Mouse (Mus musculus) liver, embryonic 16.5 days (tissue): ENCODE measurements around the gene Insyn1. TPM values are rescaled to one million over a fixed set of nuclear protein-coding genes. Genes with fewer than 3 reads are reported as not detected.

Source experiments
- ATAC-seq: fragments of 200-750 bp; cut with Nextera tagmentation; 2 replicates; pipeline ENCODE4 v1.8.0; 2017; ENCODE audit warnings: low read depth, mild to moderate bottlenecking, moderate number of reproducible peaks, moderate library complexity
- H3K27ac ChIP-seq: fragments of 300-500 bp; sonication (generic); 2 replicates; pipeline ENCODE4 v1.5.1; 2014; ENCODE audit warnings: mild to moderate bottlenecking, low read length
- H3K27me3 ChIP-seq: fragments of 300-500 bp; sonication (generic); 2 replicates; pipeline ENCODE4 v1.6.1; 2014; ENCODE audit warnings: low read depth, low read length, mixed read lengths; ENCODE audit not compliant: control insufficient read depth, insufficient read depth
- H3K36me3 ChIP-seq: fragments of 300-500 bp; sonication (generic); 2 replicates; pipeline ENCODE4 v1.6.1; 2014; ENCODE audit warnings: mild to moderate bottlenecking; ENCODE audit not compliant: control insufficient read depth, insufficient read depth
- H3K4me1 ChIP-seq: fragments of 300-500 bp; sonication (generic); 2 replicates; pipeline ENCODE4 v1.6.1; 2014; ENCODE audit warnings: low read depth, low read length, mixed read lengths; ENCODE audit not compliant: control insufficient read depth
- H3K4me2 ChIP-seq: fragments of 300-500 bp; sonication (generic); 2 replicates; pipeline ENCODE4 v1.6.1; 2014; ENCODE audit warnings: low read depth, low read length, mixed read lengths
- H3K4me3 ChIP-seq: fragments of 300-500 bp; sonication (generic); 2 replicates; pipeline ENCODE4 v1.5.1; 2014; ENCODE audit warnings: low read depth, mild to moderate bottlenecking, low read length
- H3K9ac ChIP-seq: fragments of 300-500 bp; sonication (generic); 2 replicates; pipeline ENCODE4 v1.6.1; 2014; ENCODE audit warnings: low read depth, low read length
- H3K9me3 ChIP-seq: fragments of 300-500 bp; sonication (generic); replicated peaks from 2 replicates; pipeline ENCODE4 v1.6.1; 2016; ENCODE audit warnings: low read length; ENCODE audit not compliant: control insufficient read depth
- WGBS: fragments of 180-500 bp; shearing (Covaris S2); extraction: QIAGEN DNeasy Blood & Tissue Kit; methylation state at CpG from one replicate; pipeline ENCODE4 v1.1.7; 2014; ENCODE audit not compliant: insufficient replicate concordance; 5-methylcytosine and 5-hydroxymethylcytosine counted together
- polyA plus RNA-seq: library from polyadenylated mRNA; unstranded; fragments of >200 nt; fragmentation: Nextera tagmentation; extraction: Ambion mirVana; gene quantifications from 2 replicates; pipeline ENCODE4 v1.2.1, GENCODE M21; 2015

The Insyn1 gene
- polyA plus RNA-seq, 1 experiment from 2014 or later = not detected

DNA sequence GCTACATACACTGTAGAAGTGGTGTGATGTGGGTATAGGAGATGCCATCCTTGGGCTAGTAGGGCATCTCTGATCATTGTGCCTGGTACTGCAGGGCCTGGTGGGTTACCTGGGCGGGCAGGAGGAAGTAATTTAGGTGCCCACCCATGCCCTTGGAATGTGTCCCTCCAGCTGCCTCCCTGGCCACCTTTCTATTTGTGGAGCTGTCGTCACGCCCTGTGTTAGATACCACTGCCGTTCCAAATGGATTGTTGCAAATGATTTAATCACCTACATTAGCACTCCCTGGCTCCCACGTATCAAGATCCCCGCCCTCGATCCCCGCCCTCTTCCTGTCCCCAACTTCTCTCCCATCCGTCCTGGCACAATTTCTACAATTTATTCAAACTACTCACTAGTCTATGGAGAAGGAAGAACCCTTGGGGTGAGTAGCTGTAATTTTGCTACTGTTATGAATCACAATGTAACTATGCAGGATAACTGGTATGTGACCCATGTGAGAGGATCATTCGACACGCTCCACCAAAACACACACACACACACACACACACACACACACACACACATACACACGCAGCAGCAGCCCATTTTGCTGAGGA is 40.3 kb upstream of the Insyn1 start:
- ATAC-seq = no peak
- no peaks in the 10 kb centered on the region for H3K9me3 ChIP-seq
- no peak overlapping the region for H3K9ac ChIP-seq
- no peak overlapping the region for H3K4me2 ChIP-seq
- WGBS = 60% methylated on average over 12 of the region's 12 CpGs
- H3K4me3 ChIP-seq = no peak overlapping the region
- no peaks in the 10 kb centered on the region for H3K36me3 ChIP-seq
- no peaks in the 10 kb centered on the region for H3K27me3 ChIP-seq
- H3K27ac ChIP-seq = no peak overlapping the region
- no peaks in the 10 kb centered on the region for H3K4me1 ChIP-seq

- no peak overlapping the region for H3K4me3 ChIP-seq
- H3K4me1 ChIP-seq = no peaks in the 10 kb centered on the region
- no peak overlapping the region for H3K4me2 ChIP-seq
- ATAC-seq = no peak
- no peak overlapping the region for H3K9ac ChIP-seq
- no peaks in the 10 kb centered on the region for H3K9me3 ChIP-seq
- H3K36me3 ChIP-seq = no peaks in the 10 kb centered on the region
- no peak overlapping the region for H3K27ac ChIP-seq
- no peaks in the 10 kb centered on the region for H3K27me3 ChIP-seq
- 44% methylated on average over 3 of the region's 3 CpGs for WGBS
Measured at GRCm38 (mm10) chr9:58449526-58449925, 38.9 kb upstream of the Insyn1 start.

GRCm38 (mm10) chr9:58453791-58454378 is 34.5 kb upstream of the Insyn1 start:
- no peak overlapping the region for H3K4me3 ChIP-seq
- H3K9ac ChIP-seq = no peak overlapping the region
- no peaks in the 10 kb centered on the region for H3K9me3 ChIP-seq
- 36% methylated on average over 5 of the region's 5 CpGs for WGBS
- H3K4me2 ChIP-seq = no peak overlapping the region
- H3K36me3 ChIP-seq = no peaks in the 10 kb centered on the region
- ATAC-seq = no peak
- H3K27me3 ChIP-seq = no peaks in the 10 kb centered on the region
- no peaks in the 10 kb centered on the region for H3K4me1 ChIP-seq
- H3K27ac ChIP-seq = no peak overlapping the region

- Histone ChIP-seq H3K36me3 (no peaks in the 10 kb centered on the region), H3K4me3 (no peak overlapping the region), H3K27me3 (no peaks in the 10 kb centered on the region), H3K9ac (no peak overlapping the region), H3K4me1 (no peaks in the 10 kb centered on the region), H3K4me2 (no peak overlapping the region), H3K9me3 (no peaks in the 10 kb centered on the region), H3K27ac (no peak overlapping the region)
- WGBS = 38% methylated on average over 3 of the region's 3 CpGs
- no peak for ATAC-seq
Measured at GRCm38 (mm10) chr9:58454886-58455285, 33.5 kb upstream of the Insyn1 start.

DNA sequence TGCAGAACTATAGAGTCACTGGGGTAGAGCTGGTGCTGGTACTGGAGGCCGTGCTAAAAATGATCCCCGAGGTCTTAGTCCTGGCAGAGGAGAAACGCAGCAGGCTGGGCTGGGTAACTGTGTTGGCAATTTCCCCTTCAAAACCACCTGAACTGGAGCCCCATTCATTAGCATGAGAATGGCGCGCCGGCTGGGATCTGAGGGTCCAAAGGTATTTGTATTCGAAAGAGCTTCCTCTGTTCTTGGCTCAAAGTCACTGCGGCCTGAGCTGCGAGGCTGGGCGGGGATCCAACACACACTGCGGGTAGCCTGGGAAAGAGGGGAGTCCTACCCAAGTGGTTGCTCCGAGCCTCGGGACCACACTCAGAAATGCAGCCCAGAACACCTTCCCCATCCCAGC is 32.6 kb upstream of the Insyn1 start:
- H3K4me3 ChIP-seq = no peak overlapping the region
- no peaks in the 10 kb centered on the region for H3K9me3 ChIP-seq
- no peak overlapping the region for H3K27ac ChIP-seq
- H3K36me3 ChIP-seq = no peaks in the 10 kb centered on the region
- no peak overlapping the region for H3K4me2 ChIP-seq
- WGBS = 23% methylated on average over 13 of the region's 13 CpGs
- H3K27me3 ChIP-seq = no peaks in the 10 kb centered on the region
- H3K9ac ChIP-seq = no peak overlapping the region
- ATAC-seq = no peak
- H3K4me1 ChIP-seq = no peaks in the 10 kb centered on the region

DNA sequence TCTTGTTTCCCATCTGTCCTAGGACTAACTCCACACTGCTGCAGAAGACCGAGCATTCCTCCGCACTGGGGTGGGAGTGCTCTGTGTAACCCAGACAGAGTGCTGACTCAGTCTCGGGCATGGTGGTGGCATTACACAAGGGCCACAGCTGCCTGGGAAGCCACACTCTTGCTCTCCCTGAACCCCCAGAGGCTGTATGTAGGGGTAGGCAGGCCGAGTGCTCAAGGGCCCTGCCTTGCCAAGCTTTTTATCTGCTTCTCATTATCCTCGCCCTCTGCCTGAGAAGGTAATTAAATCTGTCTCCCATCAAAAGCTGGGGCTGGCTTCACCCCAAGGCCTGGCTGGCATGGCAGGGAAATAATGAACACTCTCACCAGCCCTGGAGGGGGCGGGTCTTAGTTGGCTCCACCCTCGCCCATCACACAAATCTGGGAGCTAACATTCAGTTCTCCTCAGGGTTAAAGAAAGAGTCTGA is 30.9 kb upstream of the Insyn1 start:
- Histone ChIP-seq H3K27ac (no peak overlapping the region), H3K9me3 (no peaks in the 10 kb centered on the region), H3K4me2 (no peak overlapping the region), H3K4me3 (no peak overlapping the region), H3K4me1 (no peaks in the 10 kb centered on the region), H3K9ac (no peak overlapping the region), H3K27me3 (no peaks in the 10 kb centered on the region), H3K36me3 (no peaks in the 10 kb centered on the region)
- no peak for ATAC-seq
- 57% methylated on average over 7 of the region's 7 CpGs for WGBS

DNA sequence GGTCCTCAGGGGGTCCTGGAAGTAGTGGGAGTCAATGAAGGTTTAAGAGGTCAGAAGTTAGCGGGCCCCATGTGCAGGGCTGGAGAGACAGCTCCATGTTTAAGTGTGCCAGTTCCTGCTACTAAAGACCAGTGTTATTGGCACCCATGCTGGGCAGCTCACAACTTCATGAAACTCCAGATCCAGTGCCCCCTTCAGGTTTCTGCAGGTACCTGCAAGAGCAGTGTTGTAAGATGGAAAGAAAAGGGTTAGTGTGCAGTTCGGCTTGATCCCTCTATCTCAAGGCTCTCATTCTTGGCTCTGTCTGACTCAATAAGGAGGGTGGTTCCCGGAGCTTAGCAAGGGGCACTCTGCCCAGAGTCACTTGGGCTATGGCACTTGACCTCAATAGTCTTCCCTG is 30.1 kb upstream of the Insyn1 start:
- 64% methylated on average over 3 of the region's 3 CpGs for WGBS
- no peak overlapping the region for H3K9ac ChIP-seq
- no peak overlapping the region for H3K27ac ChIP-seq
- no peaks in the 10 kb centered on the region for H3K9me3 ChIP-seq
- no peak overlapping the region for H3K4me3 ChIP-seq
- ATAC-seq = no peak
- no peak overlapping the region for H3K4me2 ChIP-seq
- no peaks in the 10 kb centered on the region for H3K36me3 ChIP-seq
- no peaks in the 10 kb centered on the region for H3K27me3 ChIP-seq
- H3K4me1 ChIP-seq = no peaks in the 10 kb centered on the region

DNA sequence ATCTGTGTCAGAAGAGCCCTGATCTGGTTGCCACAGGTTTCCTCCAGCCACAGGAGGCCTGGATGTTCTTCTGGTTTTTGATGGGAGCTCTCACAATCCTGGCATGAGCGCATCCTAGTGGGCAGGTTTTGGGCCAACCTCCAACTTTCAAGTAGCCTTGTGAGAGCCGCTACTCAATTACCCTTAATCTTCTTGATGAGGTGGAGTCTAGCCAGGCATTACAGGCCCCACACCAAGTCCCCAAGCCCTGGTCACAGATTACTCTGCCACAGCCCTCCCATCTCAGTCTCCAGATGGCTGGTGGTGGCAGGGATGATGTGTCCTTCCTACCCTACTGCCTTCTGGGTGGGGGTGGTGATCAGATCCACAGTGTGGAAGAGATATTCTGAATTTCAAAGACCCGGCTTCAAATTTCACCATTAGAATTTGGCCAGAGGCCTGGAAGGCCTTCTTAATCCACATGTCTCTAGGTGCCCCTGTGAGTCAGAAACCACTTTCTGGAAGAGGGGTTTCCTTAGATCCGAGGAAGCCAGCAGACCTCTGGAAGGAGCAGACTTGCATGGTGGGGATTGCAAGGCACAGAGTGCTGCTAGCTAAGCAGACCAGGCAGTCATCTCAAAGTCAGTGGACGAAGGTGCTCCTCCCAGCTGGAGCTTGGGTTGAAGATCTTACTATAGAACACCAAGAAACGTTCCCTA is 29.4 kb upstream of the Insyn1 start:
- Histone ChIP-seq H3K36me3 (no peaks in the 10 kb centered on the region), H3K9me3 (no peaks in the 10 kb centered on the region), H3K9ac (no peak overlapping the region), H3K27ac (no peak overlapping the region), H3K27me3 (no peaks in the 10 kb centered on the region), H3K4me3 (no peak overlapping the region), H3K4me1 (no peaks in the 10 kb centered on the region), H3K4me2 (no peak overlapping the region)
- 60% methylated on average over 6 of the region's 6 CpGs for WGBS
- ATAC-seq = no peak

DNA sequence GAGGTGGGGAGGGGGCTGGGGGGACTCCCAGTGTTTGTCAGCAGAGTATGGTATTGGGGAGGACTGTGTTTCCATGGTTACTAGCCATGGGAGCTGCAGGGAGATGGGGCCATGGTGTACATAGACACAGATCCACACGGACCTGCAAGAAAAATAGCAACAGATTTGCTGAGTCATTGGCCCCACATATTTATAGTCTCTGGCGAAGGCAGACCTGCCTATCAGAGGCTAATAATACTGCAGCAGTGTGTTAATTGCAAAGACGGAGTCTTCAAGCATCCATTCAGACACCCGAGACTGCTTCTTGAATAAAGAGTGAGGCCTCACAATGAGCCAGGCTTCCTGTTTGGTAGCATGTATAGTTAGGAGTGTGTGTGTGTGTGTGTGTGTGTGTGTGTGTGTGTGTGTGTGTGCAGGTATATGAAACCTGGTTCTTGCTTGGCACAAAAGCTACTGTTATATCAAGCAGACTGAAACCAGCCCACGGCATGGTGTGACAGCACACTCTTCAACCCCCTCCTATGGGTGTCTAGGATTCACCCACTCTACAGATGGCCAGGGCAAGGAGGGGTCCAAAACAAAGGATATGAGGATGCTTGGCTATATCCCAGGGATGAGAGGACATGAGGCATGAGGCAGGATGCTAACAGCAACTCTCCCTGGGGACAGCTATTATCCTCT is 20.9 kb upstream of the Insyn1 start:
- Histone ChIP-seq H3K4me1 (no peaks in the 10 kb centered on the region), H3K4me3 (no peak overlapping the region), H3K9me3 (no peaks in the 10 kb centered on the region), H3K27me3 (no peaks in the 10 kb centered on the region), H3K36me3 (no peaks in the 10 kb centered on the region), H3K4me2 (no peak overlapping the region), H3K27ac (no peak overlapping the region), H3K9ac (no peak overlapping the region)
- no peak for ATAC-seq
- 37% methylated on average over 5 of the region's 5 CpGs for WGBS
